Comparison of ENCODE assay signal across 31 mouse cellular contexts in genomic region chr5:134575833-134576232, GRCm38 (mm10). TPM values are rescaled to one million over a fixed set of nuclear protein-coding genes. Genes with fewer than 3 reads are reported as not detected.
"Had no signal": no experiment of that assay in that cellular context is flagged by ENCODE, and none has a peak within 500 bp of the region (broad histone marks: within the 10 kb centered on the region; RNA-seq: fewer than 3 reads in every experiment).

No protein-coding gene starts in this region.

- H3K27me3 ChIP-seq: heart, embryonic 12.5 days; hindbrain, embryonic 12.5 days; intestine, embryonic 15.5 days; limb, embryonic 12.5 days had no signal

- H3K36me3 ChIP-seq: heart, embryonic 10.5 days; heart, embryonic 12.5 days; hindbrain, embryonic 10.5 days; hindbrain, embryonic 12.5 days; intestine, embryonic 15.5 days; limb, embryonic 10.5 days; limb, embryonic 12.5 days had no signal

- DNase-seq: gastrocnemius, adult 2 months; gastrocnemius, postnatal 10 days; gastrocnemius, postnatal 25 days; heart, adult 18-20 months; heart, postnatal 10 days; heart, postnatal 4 days; kidney, adult 18-20 months; kidney, adult 8-10 months; kidney, postnatal 10 days; kidney, postnatal 25 days; kidney, postnatal 4 days had no signal

- H3K4me2 ChIP-seq: heart, embryonic 12.5 days; hindbrain, embryonic 12.5 days; hindbrain, embryonic 14.5 days; intestine, embryonic 15.5 days; limb, embryonic 12.5 days had no signal

- H3K9me3 ChIP-seq: heart, embryonic 10.5 days; heart, embryonic 12.5 days; hindbrain, embryonic 10.5 days; hindbrain, embryonic 12.5 days; intestine, embryonic 15.5 days; limb, embryonic 10.5 days; limb, embryonic 12.5 days had no signal

- H3K4me3 ChIP-seq: gastrocnemius, adult 2 months; heart, embryonic 10.5 days; heart, embryonic 12.5 days; hindbrain, embryonic 10.5 days; hindbrain, embryonic 12.5 days; intestine, embryonic 15.5 days; layer of hippocampus, adult 2 months; left cerebral cortex, adult 2 months; limb, embryonic 10.5 days; limb, embryonic 12.5 days had no signal

- H3K9ac ChIP-seq: heart, embryonic 12.5 days; hindbrain, embryonic 12.5 days; hindbrain, embryonic 14.5 days; intestine, embryonic 15.5 days; limb, embryonic 12.5 days had no signal

- ATAC-seq: hindbrain, embryonic 16.5 days; inflammation-experienced regulatory T-cells, adult 6 months; intestine, embryonic 15.5 days; intestine, postnatal 0 days had no signal

- H3K27ac ChIP-seq: gastrocnemius, adult 2 months; heart, embryonic 10.5 days; hindbrain, embryonic 10.5 days; hindbrain, embryonic 12.5 days; hindbrain, embryonic 14.5 days; intestine, embryonic 15.5 days; layer of hippocampus, adult 2 months; left cerebral cortex, adult 2 months; limb, embryonic 10.5 days; limb, embryonic 12.5 days had no signal

RNA-seq across cellular contexts. Expression of gene Syna, which starts 15.9 kb away (rescaled TPM):
- total RNA-seq: gastrocnemius, adult 2 months; gastrocnemius, postnatal 25 days; gastrocnemius, postnatal 4 days; granulocyte monocyte progenitor cell, adult 5-6 weeks; heart, adult 18-20 months; heart, adult 8-10 months; heart, postnatal 10 days; heart, postnatal 25 days; heart, postnatal 4 days; liver, adult 2 months had no signal
- polyA plus RNA-seq: heart, embryonic 10.5 days; heart, embryonic 12.5 days; heart, embryonic 14.5 days; heart, embryonic 16.5 days; limb, embryonic 12.5 days; liver, adult 2 months had no signal
